Mouse (Mus musculus) inflammation-experienced regulatory T-cells (primary cell): ENCODE measurements around the gene Fam120c. TPM values are rescaled to one million over a fixed set of nuclear protein-coding genes. Genes with fewer than 3 reads are reported as not detected.

Experiments used
- polyA plus RNA-seq, 2 experiments: library from polyadenylated mRNA; unstranded; fragments of 100-300 nt; shearing (Covaris generic); gene quantifications; one replicate each; pipeline ENCODE4 v1.2.1; 2017

The Fam120c gene
- polyA plus RNA-seq, result 1 to 10 TPM; 3.4 to 5.1 TPM

GRCm38 (mm10) chrX:151343761-151344500 lies at the start of gene Fam120c:
Gene Fam120c (plus strand): TSS chrX:151344175.

GRCm38 (mm10) chrX:151520458-151521322 lies 176.7 kb downstream of the Fam120c start, which contains the start of gene Phf8:
Gene Phf8 (plus strand): TSS chrX:151520672.

Other genes with a start within 250 kb of the Fam120c start
- 10 to 100 TPM; 20.1 to 23.8 TPM for gene Tsr2, start 247.6 kb upstream of the Fam120c start, polyA plus RNA-seq
- under 1 TPM; 0.14 to 0.70 TPM for gene Wnk3, start 146.1 kb upstream of the Fam120c start, polyA plus RNA-seq
- gene Phf8, start 176.5 kb downstream of the Fam120c start, polyA plus RNA-seq, result 10 to 100 TPM; 50.3 to 59.0 TPM